Mouse (Mus musculus) myocyte (in vitro differentiated cells): ENCODE measurements around the gene Prickle3. TPM values are rescaled to one million over a fixed set of nuclear protein-coding genes. Genes with fewer than 3 reads are reported as not detected.

ENCODE experiments used
- H3K27me3 ChIP-seq: one replicate; pipeline ENCODE4 v1.6.1; 2011; ENCODE audit not compliant: control insufficient read depth, insufficient read depth, insufficient read length
- H3K36me3 ChIP-seq: one replicate; pipeline ENCODE4 v1.6.1; 2011; ENCODE audit not compliant: control insufficient read depth, insufficient read depth
- H3K4me2 ChIP-seq: one replicate; pipeline ENCODE4 v1.6.1; 2011; ENCODE audit warnings: low read depth, control low read depth
- H3K4me3 ChIP-seq: one replicate; pipeline ENCODE4 v1.5.1; 2011; ENCODE audit warnings: mild to moderate bottlenecking, control low read depth, moderate library complexity
- H3K79me2 ChIP-seq: one replicate; pipeline ENCODE4 v1.6.1; 2011; ENCODE audit not compliant: control insufficient read depth, insufficient read depth
- H3ac ChIP-seq: one replicate; pipeline ENCODE4 v1.6.1; 2011; ENCODE audit not compliant: control insufficient read depth, insufficient read length
- CEBPB ChIP-seq: IDR thresholded peaks from 2 replicates; pipeline ENCODE4 v1.6.1; 2011; ENCODE audit warnings: mild to moderate bottlenecking, moderate library complexity; ENCODE audit not compliant: poor library complexity, insufficient read depth, severe bottlenecking
- E2F4 ChIP-seq: IDR thresholded peaks from one replicate; pipeline ENCODE4 v1.6.1; 2011; ENCODE audit warnings: mild to moderate bottlenecking, control low read depth, moderate library complexity; ENCODE audit not compliant: insufficient read depth
- MAX ChIP-seq: IDR thresholded peaks from one replicate; pipeline ENCODE4 v1.6.1; 2011; ENCODE audit warnings: low read depth, mild to moderate bottlenecking, control low read depth
- MYOD1 ChIP-seq, 3 experiments: IDR thresholded peaks; one replicate each; pipeline ENCODE4 v1.6.1; 2011; ENCODE audit warnings: control low read depth in 2 of 3, low read depth in 2 of 3, mild to moderate bottlenecking in 2 of 3, moderate library complexity in 1 of 3; ENCODE audit not compliant: insufficient read length in 2 of 3, control insufficient read depth in 1 of 3
- MYOG ChIP-seq, 3 experiments: IDR thresholded peaks; one replicate each; pipeline ENCODE4 v1.6.1; 2011; ENCODE audit warnings: control low read depth in 2 of 3, low read depth in 2 of 3, mild to moderate bottlenecking in 2 of 3; ENCODE audit not compliant: insufficient read length in 2 of 3, control insufficient read depth in 1 of 3, insufficient read depth in 1 of 3
- POLR2A ChIP-seq: IDR thresholded peaks from one replicate; pipeline ENCODE4 v1.6.1; 2011; ENCODE audit warnings: low read depth, mild to moderate bottlenecking, control low read depth, moderate library complexity; ENCODE audit not compliant: insufficient read length
- POLR2AphosphoS2 ChIP-seq: IDR thresholded peaks from one replicate; pipeline ENCODE4 v1.6.1; 2011; ENCODE audit warnings: low read depth, control low read depth; ENCODE audit not compliant: insufficient read length
- REST ChIP-seq: IDR thresholded peaks from one replicate; pipeline ENCODE4 v1.6.1; 2011; ENCODE audit warnings: mild to moderate bottlenecking, control low read depth, moderate library complexity; ENCODE audit not compliant: insufficient read depth, insufficient read length
- SRF ChIP-seq: IDR thresholded peaks from one replicate; pipeline ENCODE4 v1.6.1; 2011; ENCODE audit warnings: low read depth; ENCODE audit not compliant: control insufficient read depth, insufficient read length
- TCF12 ChIP-seq: IDR thresholded peaks from one replicate; pipeline ENCODE4 v1.6.1; 2011; ENCODE audit warnings: mild to moderate bottlenecking, control low read depth; ENCODE audit not compliant: poor library complexity, insufficient read depth, severe bottlenecking
- TCF3 ChIP-seq: IDR thresholded peaks from one replicate; pipeline ENCODE4 v1.6.1; 2011; ENCODE audit warnings: low read depth, control low read depth; ENCODE audit not compliant: insufficient read length
- USF1 ChIP-seq: IDR thresholded peaks from one replicate; pipeline ENCODE4 v1.6.1; 2011; ENCODE audit warnings: low read depth, mild to moderate bottlenecking, control low read depth, moderate library complexity
- polyA plus RNA-seq: library from polyadenylated mRNA; unstranded; fragments of >200 nt; fragmentation: generic; extraction: Trizol; gene quantifications from one replicate; pipeline ENCODE4 v1.2.1, GENCODE M21; 2012; ENCODE audit warnings: missing spikeins

Gene Prickle3
- polyA plus RNA-seq, 1 experiment: 3.8 TPM

- no peaks in the 10 kb centered on the region for H3K36me3 ChIP-seq
- no peaks in the 10 kb centered on the region for H3K27me3 ChIP-seq
- H3K4me3 ChIP-seq: peak overlapping the region; percentile 5
- peak overlapping the region; percentile 78 for H3K4me2 ChIP-seq
- no peaks in the 10 kb centered on the region for H3K79me2 ChIP-seq
- H3ac ChIP-seq: no peak overlapping the region
- TF ChIP-seq TCF12 (no peak), POLR2AphosphoS2 (peak; percentile 57)
Observed at GRCm38 (mm10) chrX:7679405-7680056, 22.5 kb downstream of the Prickle3 start.

- TF ChIP-seq MYOD1 (IDR thresholded peaks at IDR 0.05; ENCODE audit: control insufficient read depth in 1 of 3, insufficient read length in 2 of 3, low read depth in 2 of 3) (no peak), SRF (no peak), POLR2AphosphoS2 (no peak), CEBPB (no peak), POLR2A (no peak), MAX (no peak), E2F4 (no peak), USF1 (no peak), TCF12 (no peak), TCF3 (no peak), MYOG (IDR thresholded peaks at IDR 0.05; ENCODE audit: control insufficient read depth in 1 of 3, insufficient read depth in 1 of 3, insufficient read length in 2 of 3, low read depth in 2 of 3) (no peak), REST (no peak)
- Histone ChIP-seq H3K4me3 (peak overlapping the region; percentile 5), H3K27me3 (no peaks in the 10 kb centered on the region), H3ac (no peak overlapping the region), H3K79me2 (no peaks in the 10 kb centered on the region), H3K36me3 (no peaks in the 10 kb centered on the region), H3K4me2 (peak overlapping the region; percentile 78)
Observed at GRCm38 (mm10) chrX:7680057-7680412, 23.0 kb downstream of the Prickle3 start.

DNA sequence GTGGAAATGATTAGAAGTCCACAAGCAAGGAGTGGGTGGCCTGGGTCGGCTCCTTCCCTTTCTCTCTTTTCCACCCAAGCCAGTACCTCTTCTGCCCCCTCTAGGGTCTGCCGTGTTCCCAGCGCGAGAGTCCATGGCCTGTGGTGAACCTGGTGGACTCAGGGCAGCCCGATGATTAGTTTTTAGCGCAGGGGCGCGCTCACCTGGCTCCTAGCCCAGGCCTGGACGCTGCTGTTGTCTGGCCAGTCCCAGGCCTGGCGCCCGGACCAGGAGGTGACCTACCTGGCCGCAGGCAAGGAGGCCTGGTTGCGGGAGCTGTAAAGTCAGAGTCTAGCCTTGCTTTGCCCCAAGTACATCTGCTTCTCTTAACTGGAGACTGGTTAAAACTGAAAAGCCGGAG, 23.8 kb downstream of the Prickle3 start, which contains the start of gene Magix:
Gene Magix (minus strand): TSS at position 388 of the 400 bp plus-strand sequence.
- H3K27me3 ChIP-seq: no peaks in the 10 kb centered on the region
- no peak for TF ChIP-seq SRF
- no peak for TF ChIP-seq MYOG (IDR thresholded peaks at IDR 0.05; ENCODE audit: control insufficient read depth in 1 of 3, insufficient read depth in 1 of 3, insufficient read length in 2 of 3, low read depth in 2 of 3)
- TF ChIP-seq CEBPB: no peak
- no peak for TF ChIP-seq USF1
- no peak for TF ChIP-seq POLR2A
- TF ChIP-seq TCF12: no peak
- TF ChIP-seq TCF3: no peak
- TF ChIP-seq REST: no peak
- no peak for TF ChIP-seq MAX
- no peak for TF ChIP-seq E2F4
- TF ChIP-seq MYOD1 (IDR thresholded peaks at IDR 0.05; ENCODE audit: control insufficient read depth in 1 of 3, insufficient read length in 2 of 3, low read depth in 2 of 3): no peak
- TF ChIP-seq POLR2AphosphoS2: no peak
- H3K4me2 ChIP-seq: peak within 1 kb of the TSS; percentile 78
- no peak within 1 kb of the TSS for H3ac ChIP-seq
- no peaks in the 10 kb centered on the region for H3K79me2 ChIP-seq
- H3K36me3 ChIP-seq: no peaks in the 10 kb centered on the region
- no peak within 1 kb of the TSS for H3K4me3 ChIP-seq

DNA sequence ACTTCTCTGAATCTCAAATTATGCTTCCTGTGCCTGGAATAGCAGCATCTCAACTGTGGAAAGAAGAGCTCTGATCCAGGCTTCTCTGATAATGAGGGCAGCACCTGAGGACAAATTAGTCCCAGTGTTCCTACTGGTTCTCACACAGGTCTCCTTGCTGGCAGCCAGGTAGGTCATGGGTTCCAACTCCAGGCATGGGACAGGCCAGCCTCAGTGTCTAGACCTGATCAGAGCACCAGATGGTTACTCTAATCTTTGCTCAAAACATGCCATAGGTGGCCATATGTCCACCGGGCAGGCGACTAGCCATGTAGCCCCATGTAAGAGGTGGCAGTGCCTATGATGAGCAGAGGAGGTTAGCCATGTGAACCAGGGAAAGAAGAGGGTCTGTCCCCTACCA, 31.3 kb downstream of the Prickle3 start:
- no peak overlapping the region for H3ac ChIP-seq
- H3K4me2 ChIP-seq: no peak overlapping the region
- H3K4me3 ChIP-seq: no peak overlapping the region
- no peaks in the 10 kb centered on the region for H3K36me3 ChIP-seq
- H3K27me3 ChIP-seq: no peaks in the 10 kb centered on the region
- no peak for TF ChIP-seq POLR2A
- TF ChIP-seq E2F4: no peak
- no peak for TF ChIP-seq TCF3
- TF ChIP-seq POLR2AphosphoS2: no peak
- TF ChIP-seq MYOG (IDR thresholded peaks at IDR 0.05; ENCODE audit: control insufficient read depth in 1 of 3, insufficient read depth in 1 of 3, insufficient read length in 2 of 3, low read depth in 2 of 3): no peak
- no peak for TF ChIP-seq CEBPB
- no peak for TF ChIP-seq MYOD1 (IDR thresholded peaks at IDR 0.05; ENCODE audit: control insufficient read depth in 1 of 3, insufficient read length in 2 of 3, low read depth in 2 of 3)
- no peak for TF ChIP-seq TCF12
- TF ChIP-seq SRF: no peak
- TF ChIP-seq MAX: no peak
- no peak for TF ChIP-seq USF1
- H3K79me2 ChIP-seq: no peaks in the 10 kb centered on the region

GRCm38 (mm10) chrX:7690486-7690885, 33.4 kb downstream of the Prickle3 start:
- no peak overlapping the region for H3K4me3 ChIP-seq
- H3K4me2 ChIP-seq: no peak overlapping the region
- H3K79me2 ChIP-seq: no peaks in the 10 kb centered on the region
- TF ChIP-seq MYOG (IDR thresholded peaks at IDR 0.05; ENCODE audit: control insufficient read depth in 1 of 3, insufficient read depth in 1 of 3, insufficient read length in 2 of 3, low read depth in 2 of 3): no peak
- no peak for TF ChIP-seq MYOD1 (IDR thresholded peaks at IDR 0.05; ENCODE audit: control insufficient read depth in 1 of 3, insufficient read length in 2 of 3, low read depth in 2 of 3)
- no peak for TF ChIP-seq MAX
- no peak for TF ChIP-seq TCF12
- TF ChIP-seq USF1: no peak
- TF ChIP-seq REST: no peak
- no peak for TF ChIP-seq POLR2AphosphoS2
- no peak for TF ChIP-seq SRF
- no peak for TF ChIP-seq POLR2A
- TF ChIP-seq E2F4: no peak
- TF ChIP-seq CEBPB: no peak
- no peak for TF ChIP-seq TCF3
- no peaks in the 10 kb centered on the region for H3K36me3 ChIP-seq
- no peaks in the 10 kb centered on the region for H3K27me3 ChIP-seq
- no peak overlapping the region for H3ac ChIP-seq
